Mouse (Mus musculus): ENCODE measurements around the gene Nsmce1. TPM values are rescaled to one million over a fixed set of nuclear protein-coding genes. Genes with fewer than 3 reads are reported as not detected.

Gene Nsmce1
- polyA plus RNA-seq, 1 experiment from 2014 or later: 143 TPM

DNA sequence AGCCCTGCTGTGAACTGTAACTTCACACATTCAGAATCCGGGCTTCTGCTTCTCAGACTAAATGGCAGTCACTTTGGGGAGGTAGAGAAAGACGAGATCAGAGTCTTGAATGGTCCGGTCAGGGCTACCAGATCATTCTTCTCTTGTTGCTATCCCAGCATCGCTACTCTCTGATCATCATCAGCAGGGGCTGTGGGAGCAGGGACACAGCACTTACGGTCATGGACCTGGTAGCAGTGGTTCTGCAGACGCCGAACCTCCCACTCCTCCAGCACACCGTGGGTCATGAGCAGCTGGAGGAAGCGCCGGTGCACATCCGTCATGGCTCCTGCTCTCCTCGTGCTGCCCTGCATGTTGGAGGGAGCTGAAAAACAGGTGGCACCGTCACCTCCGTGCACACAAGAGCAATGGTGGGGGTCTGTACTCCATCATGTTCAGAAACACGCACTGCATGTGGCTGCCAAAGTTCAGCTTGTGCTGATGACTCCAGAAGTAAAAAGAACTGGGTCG lies 5.2 kb downstream of the Nsmce1 start:
- no peak overlapping the region for H3K4me2 ChIP-seq
- H3K4me1 ChIP-seq: peaks cover 17% of the 10 kb centered on the region
- no peak overlapping the region for H3K27ac ChIP-seq
- H3K9me3 ChIP-seq (replicated peaks): no peaks in the 10 kb centered on the region
- peaks cover 47% of the 10 kb centered on the region for H3K36me3 ChIP-seq
- no peak overlapping the region for H3K9ac ChIP-seq
- H3K27me3 ChIP-seq: no peaks in the 10 kb centered on the region
- ATAC-seq (replicated peaks; ENCODE audit: low FRiP score): no peak
- WGBS: 81% methylated on average over 16 of the region's 16 CpGs
- H3K4me3 ChIP-seq (replicated peaks): no peak overlapping the region

DNA sequence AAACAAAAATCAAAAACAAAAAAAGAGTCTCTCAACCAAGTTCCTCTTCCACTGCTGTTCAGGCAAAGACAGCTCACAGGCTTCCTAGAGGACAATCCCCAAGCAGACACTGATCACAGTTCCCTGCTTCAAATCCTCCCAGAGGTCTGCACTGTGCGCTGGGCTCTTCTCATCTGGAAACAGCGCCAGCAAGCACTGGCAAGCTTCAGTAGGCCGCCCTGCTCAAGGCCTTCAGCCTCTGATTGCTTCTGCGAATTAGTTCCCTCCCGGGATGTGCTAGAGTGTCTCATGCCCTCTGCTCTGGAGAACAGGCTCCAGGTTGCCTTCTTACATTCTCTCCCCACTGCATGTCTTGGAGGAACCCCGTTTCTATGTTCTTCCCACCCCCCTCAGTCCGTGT lies 6.6 kb downstream of the Nsmce1 start:
- H3K36me3 ChIP-seq: peaks cover 58% of the 10 kb centered on the region
- ATAC-seq (replicated peaks; ENCODE audit: low FRiP score): no peak

DNA sequence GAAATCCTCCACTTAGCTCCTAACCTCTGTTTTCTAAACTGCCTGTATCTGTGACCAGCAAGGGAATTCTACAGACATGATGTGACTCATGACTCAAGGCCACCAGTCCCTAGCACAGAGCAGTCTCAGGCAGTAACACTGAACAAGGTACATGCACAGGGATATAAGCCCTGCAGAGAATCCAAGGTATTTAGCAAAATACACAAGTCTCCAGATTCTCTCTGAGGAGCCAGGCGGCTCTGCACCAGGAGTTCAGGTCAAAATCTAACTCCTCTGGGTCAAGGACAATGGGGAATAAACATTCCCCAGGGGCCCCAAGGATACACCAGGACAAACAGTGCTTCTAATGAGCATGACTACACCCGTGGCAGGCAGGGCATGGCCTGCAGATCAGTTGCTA lies 8.5 kb downstream of the Nsmce1 start:
- H3K9ac ChIP-seq: no peak overlapping the region
- H3K9me3 ChIP-seq (replicated peaks): no peaks in the 10 kb centered on the region
- H3K4me1 ChIP-seq: peaks cover 6% of the 10 kb centered on the region; the same call in 1 of the 2 replicates
- H3K27ac ChIP-seq: no peak overlapping the region
- WGBS: 54% methylated on average over 2 of the region's 2 CpGs
- H3K27me3 ChIP-seq: no peaks in the 10 kb centered on the region
- H3K4me2 ChIP-seq: no peak overlapping the region
- peaks cover 66% of the 10 kb centered on the region for H3K36me3 ChIP-seq
- H3K4me3 ChIP-seq (replicated peaks): no peak overlapping the region
- no peak for ATAC-seq (replicated peaks; ENCODE audit: low FRiP score)

More for the DNA sequence above, 6.6 kb downstream of the Nsmce1 start:
- WGBS: 96% methylated on average over 7 of the region's 7 CpGs
- H3K9me3 ChIP-seq (replicated peaks): no peaks in the 10 kb centered on the region
- H3K9ac ChIP-seq: no peak overlapping the region
- no peak overlapping the region for H3K4me3 ChIP-seq (replicated peaks)
- no peaks in the 10 kb centered on the region for H3K27me3 ChIP-seq
- H3K27ac ChIP-seq: no peak overlapping the region
- H3K4me2 ChIP-seq: no peak overlapping the region
- 0 out of 2 replicates have a peak, but pooled peaks cover 9% of the 10 kb centered on the region for H3K4me1 ChIP-seq

DNA sequence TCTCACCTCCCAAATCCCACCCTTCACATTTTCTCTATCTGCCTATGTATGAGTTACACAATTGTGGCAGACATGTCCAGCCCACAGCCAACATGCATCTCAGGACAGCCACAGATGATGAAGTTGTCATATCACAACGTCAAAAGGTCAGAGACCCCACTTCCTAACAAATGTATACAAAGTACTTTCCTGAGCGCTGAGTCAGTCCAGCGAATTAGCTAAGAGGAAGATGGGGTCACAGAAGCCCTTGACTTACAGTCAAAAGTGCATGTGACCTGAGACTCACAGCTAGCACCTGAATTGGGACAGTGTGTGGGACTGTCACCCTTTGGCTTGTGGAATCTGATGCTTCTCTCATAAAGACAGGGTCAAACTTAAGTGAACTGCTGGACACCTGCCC lies 9.1 kb downstream of the Nsmce1 start:
- peaks cover 6% of the 10 kb centered on the region; the same call in 1 of the 2 replicates for H3K4me1 ChIP-seq
- WGBS: 74% methylated on average over 3 of the region's 3 CpGs
- no peak overlapping the region for H3K4me2 ChIP-seq
- H3K36me3 ChIP-seq: peaks cover 71% of the 10 kb centered on the region
- no peak overlapping the region for H3K27ac ChIP-seq
- ATAC-seq (replicated peaks; ENCODE audit: low FRiP score): no peak
- H3K27me3 ChIP-seq: no peaks in the 10 kb centered on the region
- no peak overlapping the region for H3K9ac ChIP-seq
- H3K9me3 ChIP-seq (replicated peaks): no peaks in the 10 kb centered on the region
- H3K4me3 ChIP-seq (replicated peaks): no peak overlapping the region

DNA sequence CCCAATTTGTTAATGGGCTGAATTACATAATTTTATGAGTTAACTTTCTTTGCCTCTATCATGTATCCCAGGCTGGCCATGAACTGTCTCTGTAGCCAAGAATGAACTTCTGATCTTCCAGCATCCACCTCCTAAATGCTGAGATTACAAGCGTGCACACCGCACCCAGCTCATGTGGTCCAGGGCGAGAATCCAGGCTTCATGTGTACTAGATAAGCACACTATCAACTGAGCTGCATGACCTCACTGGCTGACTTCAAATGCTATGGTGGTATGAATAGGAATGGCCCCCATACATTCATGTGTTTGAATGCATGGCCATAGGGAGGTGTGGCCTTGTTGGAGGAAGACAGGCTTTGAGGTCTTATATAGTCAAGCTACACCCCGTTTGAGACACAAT lies 10.9 kb downstream of the Nsmce1 start:
- ATAC-seq (replicated peaks; ENCODE audit: low FRiP score): no peak
- no peak overlapping the region for H3K9ac ChIP-seq
- peaks cover 61% of the 10 kb centered on the region for H3K36me3 ChIP-seq
- H3K27ac ChIP-seq: no peak overlapping the region
- no peak overlapping the region for H3K4me3 ChIP-seq (replicated peaks)
- H3K9me3 ChIP-seq (replicated peaks): no peaks in the 10 kb centered on the region
- 90% methylated on average over 4 of the region's 4 CpGs for WGBS
- H3K27me3 ChIP-seq: no peaks in the 10 kb centered on the region
- peaks cover 20% of the 10 kb centered on the region for H3K4me1 ChIP-seq
- no peak overlapping the region for H3K4me2 ChIP-seq

DNA sequence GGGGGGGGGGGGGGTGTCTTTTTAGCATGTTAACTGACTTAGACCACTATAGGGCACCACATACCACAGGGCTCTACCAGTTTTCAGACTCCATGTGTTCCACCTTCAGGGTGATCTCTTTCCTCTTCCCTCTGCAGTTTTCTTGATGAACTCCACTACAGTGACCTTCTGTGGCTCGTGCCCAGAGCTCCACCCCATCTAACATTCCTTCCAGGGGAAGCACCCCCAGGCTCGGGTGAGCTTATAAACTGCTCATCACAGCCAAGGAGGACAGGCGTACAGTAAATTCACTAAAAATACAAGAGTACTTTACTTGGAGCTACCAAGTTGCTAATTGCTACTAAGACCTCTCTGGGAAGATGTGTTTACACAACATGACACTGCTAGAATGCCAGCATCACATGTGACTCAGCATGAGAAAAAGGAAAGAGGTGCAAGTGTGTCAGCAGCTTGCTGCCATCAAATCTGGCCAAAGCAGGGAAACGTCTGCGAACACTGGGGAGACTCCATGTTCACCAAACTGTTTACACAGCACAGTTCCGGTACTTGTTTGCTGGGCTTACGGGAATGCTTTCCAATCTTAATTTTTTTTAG lies 12.9 kb downstream of the Nsmce1 start:
- Histone ChIP-seq H3K27ac (no peak overlapping the region), H3K4me3 (replicated peaks) (no peak overlapping the region), H3K9ac (no peak overlapping the region), H3K36me3 (peaks cover 41% of the 10 kb centered on the region), H3K9me3 (replicated peaks) (no peaks in the 10 kb centered on the region), H3K4me1 (peaks cover 33% of the 10 kb centered on the region), H3K4me2 (no peak overlapping the region), H3K27me3 (no peaks in the 10 kb centered on the region)
- 59% methylated on average over 7 of the region's 7 CpGs for WGBS
- no peak for ATAC-seq (replicated peaks; ENCODE audit: low FRiP score)

DNA sequence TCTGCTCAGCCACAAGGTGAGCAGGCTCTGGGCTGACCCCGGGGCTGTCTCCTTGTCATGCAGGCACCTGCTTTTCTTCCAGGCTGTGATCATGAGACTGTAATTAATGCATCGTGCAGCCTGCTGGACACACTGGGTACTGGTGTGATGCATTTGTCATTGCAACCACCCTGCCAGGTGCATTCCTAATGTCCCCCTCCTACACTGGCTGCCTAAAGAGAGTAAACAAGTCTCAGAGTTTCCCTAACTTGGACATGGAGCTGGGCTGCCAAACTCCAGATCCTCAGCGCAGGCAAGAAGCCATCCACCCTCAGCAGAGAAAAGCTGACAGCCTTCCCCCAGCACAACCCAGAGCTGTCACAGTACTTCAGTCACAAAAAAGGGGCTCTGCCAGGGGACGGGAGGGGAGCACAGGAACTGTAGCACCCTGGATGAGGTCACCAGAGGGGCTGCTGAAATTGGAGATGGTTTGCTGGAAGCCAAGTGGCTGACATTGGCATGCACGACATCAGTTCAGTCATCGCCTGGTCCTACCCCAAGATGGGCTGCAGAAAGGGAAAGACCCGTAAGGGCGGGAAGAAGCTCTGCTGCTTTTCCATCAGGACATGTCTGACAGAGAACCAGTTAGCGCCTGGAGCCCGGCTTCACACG lies 15.7 kb downstream of the Nsmce1 start:
- H3K9ac ChIP-seq: no peak overlapping the region
- H3K9me3 ChIP-seq (replicated peaks): no peaks in the 10 kb centered on the region
- WGBS: 36% methylated on average over 11 of the region's 11 CpGs
- no peak overlapping the region for H3K4me3 ChIP-seq (replicated peaks)
- no peak for ATAC-seq (replicated peaks; ENCODE audit: low FRiP score)
- no peaks in the 10 kb centered on the region for H3K27me3 ChIP-seq
- H3K27ac ChIP-seq: peak overlapping the region; percentile 78
- H3K36me3 ChIP-seq: peaks cover 27% of the 10 kb centered on the region
- H3K4me1 ChIP-seq: peaks cover 49% of the 10 kb centered on the region
- H3K4me2 ChIP-seq: no peak overlapping the region

DNA sequence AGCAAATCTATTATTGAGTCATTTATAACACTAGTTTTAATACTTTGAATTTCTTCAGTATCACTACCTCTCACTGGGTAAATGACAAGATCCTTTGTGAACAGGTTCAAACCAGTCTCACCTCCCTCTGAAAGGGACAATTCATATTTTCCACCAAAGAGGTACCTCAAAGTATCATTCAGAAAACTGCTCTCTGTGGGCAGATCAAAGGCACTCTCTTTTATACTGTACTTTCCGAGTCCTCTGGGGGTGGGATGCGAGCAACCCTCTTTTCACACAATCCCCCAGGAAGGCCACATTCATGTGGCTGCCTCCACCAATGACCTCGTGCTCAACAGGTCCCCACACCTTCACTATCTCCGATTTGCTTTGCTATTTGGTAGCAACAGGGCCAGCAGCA lies 16.9 kb downstream of the Nsmce1 start:
- no peak for ATAC-seq (replicated peaks; ENCODE audit: low FRiP score)
- H3K27ac ChIP-seq: no peak overlapping the region
- no peak overlapping the region for H3K9ac ChIP-seq
- WGBS: 78% methylated on average over 4 of the region's 4 CpGs
- no peak overlapping the region for H3K4me2 ChIP-seq
- peaks cover 30% of the 10 kb centered on the region for H3K36me3 ChIP-seq
- peaks cover 53% of the 10 kb centered on the region for H3K4me1 ChIP-seq
- H3K9me3 ChIP-seq (replicated peaks): no peaks in the 10 kb centered on the region
- no peak overlapping the region for H3K4me3 ChIP-seq (replicated peaks)
- H3K27me3 ChIP-seq: no peaks in the 10 kb centered on the region

DNA sequence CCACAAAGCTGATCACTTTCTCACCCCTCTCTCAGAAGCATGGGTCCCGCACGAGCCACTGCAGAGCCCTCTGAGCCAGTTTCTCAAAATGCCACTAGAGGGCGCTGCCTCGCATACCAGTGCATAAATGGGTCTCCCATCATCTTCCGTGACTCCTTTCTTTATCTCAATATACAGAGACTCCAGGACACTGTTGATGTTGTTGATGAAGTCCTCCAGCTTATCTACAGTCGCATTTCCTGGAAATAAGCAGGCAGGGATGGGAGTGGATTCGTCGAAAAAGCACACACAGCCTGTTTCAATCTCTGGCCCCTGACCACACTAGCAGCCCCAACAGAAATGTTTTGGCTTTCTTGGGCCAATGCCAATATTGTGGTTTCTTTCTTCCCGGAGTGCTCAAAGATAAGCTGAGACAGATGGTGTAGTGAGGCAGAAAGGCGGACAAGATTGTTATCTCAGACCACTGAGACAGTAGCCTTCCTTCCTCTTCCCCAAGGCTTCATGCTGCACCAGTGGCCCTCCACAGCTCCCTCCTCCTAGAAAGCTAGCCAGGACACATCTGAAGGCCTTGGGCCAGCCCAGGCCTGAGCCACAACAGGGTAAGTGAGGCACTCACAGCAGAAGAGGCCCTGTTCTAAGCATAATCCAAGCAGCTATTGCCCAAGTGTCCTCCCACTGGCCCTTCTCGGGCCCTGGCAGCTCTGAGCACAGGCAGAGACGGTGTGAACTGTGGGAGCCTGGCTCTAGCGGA lies 19.2 kb downstream of the Nsmce1 start:
- H3K27me3 ChIP-seq: no peaks in the 10 kb centered on the region
- H3K4me2 ChIP-seq: no peak overlapping the region
- peaks cover 41% of the 10 kb centered on the region for H3K36me3 ChIP-seq
- 24% methylated on average over 13 of the region's 13 CpGs for WGBS
- no peak overlapping the region for H3K4me3 ChIP-seq (replicated peaks)
- peak; percentile 65 for ATAC-seq (replicated peaks; ENCODE audit: low FRiP score)
- peaks cover 50% of the 10 kb centered on the region for H3K4me1 ChIP-seq
- no peak overlapping the region for H3K9ac ChIP-seq
- H3K9me3 ChIP-seq (replicated peaks): no peaks in the 10 kb centered on the region
- peak overlapping the region; percentile 90 for H3K27ac ChIP-seq

DNA sequence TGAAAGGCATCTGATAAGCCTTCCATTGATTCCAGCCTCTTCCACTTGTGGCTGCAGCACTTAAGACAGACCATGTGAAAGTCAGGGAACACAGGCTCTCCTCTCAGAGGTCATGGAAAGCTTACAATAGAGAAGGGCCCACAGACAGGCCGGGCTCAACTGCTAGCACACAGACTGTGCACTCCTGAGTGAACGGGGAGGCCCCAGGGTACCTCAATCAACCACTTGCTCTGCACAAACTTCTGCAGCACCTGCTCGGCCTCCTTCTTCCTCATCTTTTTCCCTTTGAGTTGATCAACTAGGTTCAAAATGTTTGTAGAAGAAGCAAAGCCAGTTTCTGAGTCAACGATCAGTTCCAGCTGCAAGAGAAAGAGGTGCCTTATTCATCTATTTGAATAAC lies 20.5 kb downstream of the Nsmce1 start:
- ATAC-seq (replicated peaks; ENCODE audit: low FRiP score): no peak
- Histone ChIP-seq H3K4me2 (no peak overlapping the region), H3K36me3 (peaks cover 54% of the 10 kb centered on the region), H3K4me3 (replicated peaks) (no peak overlapping the region), H3K9me3 (replicated peaks) (no peaks in the 10 kb centered on the region), H3K27ac (no peak overlapping the region), H3K4me1 (peaks cover 37% of the 10 kb centered on the region), H3K9ac (no peak overlapping the region), H3K27me3 (no peaks in the 10 kb centered on the region)
- 95% methylated on average over 4 of the region's 4 CpGs for WGBS

DNA sequence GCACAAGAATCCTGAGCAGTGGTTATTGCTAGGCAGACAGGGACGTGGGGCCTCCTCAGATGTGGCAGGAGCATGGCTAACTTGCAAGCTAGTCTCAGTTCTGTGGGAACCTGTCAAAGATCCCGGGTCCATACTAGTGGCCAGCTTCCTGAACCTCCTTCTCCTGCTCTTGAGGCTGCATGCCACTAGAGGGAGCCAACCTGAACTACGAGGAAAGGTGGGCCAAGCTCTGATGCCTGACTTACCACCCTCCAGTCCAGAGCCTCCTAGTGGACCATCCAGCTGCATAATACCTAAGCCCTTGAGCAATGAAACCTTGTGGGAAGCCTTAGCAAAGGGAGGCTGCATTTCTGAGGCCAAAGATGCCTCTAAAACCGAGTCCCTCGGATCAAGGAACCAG lies 21.5 kb downstream of the Nsmce1 start:
- peak; percentile 38; the same call in 1 of the 2 replicates for ATAC-seq (replicated peaks; ENCODE audit: low FRiP score)
- H3K9ac ChIP-seq: no peak overlapping the region
- H3K9me3 ChIP-seq (replicated peaks): no peaks in the 10 kb centered on the region
- H3K4me1 ChIP-seq: peaks cover 28% of the 10 kb centered on the region
- WGBS: 25% methylated on average over 5 of the region's 5 CpGs
- no peak overlapping the region for H3K4me3 ChIP-seq (replicated peaks)
- no peak overlapping the region for H3K4me2 ChIP-seq
- H3K27ac ChIP-seq: no peak overlapping the region
- no peaks in the 10 kb centered on the region for H3K27me3 ChIP-seq
- peaks cover 63% of the 10 kb centered on the region for H3K36me3 ChIP-seq

DNA sequence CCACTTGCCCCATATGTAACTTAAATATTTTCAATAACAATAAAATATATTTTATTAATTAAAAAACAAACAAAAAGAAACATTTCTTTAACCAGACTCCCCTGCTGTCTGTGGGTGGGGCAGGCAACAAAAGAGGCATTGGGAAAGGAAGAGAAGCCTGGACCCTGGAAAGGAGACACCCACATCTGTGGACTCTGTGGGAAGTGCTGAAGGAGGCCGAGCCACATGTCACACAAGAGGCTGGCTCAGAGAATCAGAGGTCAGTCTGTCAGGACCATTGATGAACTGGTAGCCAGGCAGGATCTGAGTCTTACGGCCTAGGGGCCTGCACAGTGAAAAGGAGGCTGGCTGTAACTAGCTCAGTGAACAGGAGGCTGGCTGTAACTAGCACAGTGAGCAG lies 29.2 kb downstream of the Nsmce1 start:
- ATAC-seq (replicated peaks; ENCODE audit: low FRiP score): no peak
- Histone ChIP-seq H3K9ac (no peak overlapping the region), H3K9me3 (replicated peaks) (no peaks in the 10 kb centered on the region), H3K4me1 (no peaks in the 10 kb centered on the region), H3K36me3 (peaks cover 37% of the 10 kb centered on the region), H3K4me3 (replicated peaks) (no peak overlapping the region), H3K27me3 (no peaks in the 10 kb centered on the region), H3K27ac (no peak overlapping the region), H3K4me2 (no peak overlapping the region)
- 53% methylated on average over 2 of the region's 2 CpGs for WGBS

All from kidney, embryonic 15.5 days (tissue).